Mouse (Mus musculus): ENCODE measurements around the gene Cep164. TPM values are rescaled to one million over a fixed set of nuclear protein-coding genes. Genes with fewer than 3 reads are reported as not detected.
A peak's percentile ranks its signal among the peaks of the same experiment; 100 is the strongest.
"Not testable (repeated sequence)": the region's sequence is repeated elsewhere in the genome, so short reads cannot be mapped to it uniquely, and the experiment has no call there.

Gene Cep164
- polyA plus RNA-seq, 1 experiment from 2014 or later = 27.5 TPM

GRCm38 (mm10) chr9:45851330-45851729 is 22.8 kb upstream of the Cep164 start:
- Histone ChIP-seq H3K4me3 (ENCODE audit: low read depth, low read length) (no peak overlapping the region), H3K9ac (ENCODE audit: low read length) (no peak overlapping the region), H3K4me1 (replicated peaks; ENCODE audit: control insufficient read depth, insufficient read depth, low read length) (peaks cover 5% of the 10 kb centered on the region; the same call in 1 of the 2 replicates), H3K9me3 (ENCODE audit: control insufficient read depth, low read length) (no peaks in the 10 kb centered on the region), H3K36me3 (ENCODE audit: control insufficient read depth, insufficient read depth, low read length) (peaks cover 16% of the 10 kb centered on the region), H3K27me3 (replicated peaks; ENCODE audit: control insufficient read depth, insufficient read depth, low read length) (no peaks in the 10 kb centered on the region), H3K4me2 (ENCODE audit: low read length) (no peak overlapping the region), H3K27ac (ENCODE audit: low read depth) (peak overlapping the region; percentile 80; the same call in 1 of the 2 replicates)
- WGBS = 65% methylated on average over 5 of the region's 5 CpGs
- ATAC-seq (replicated peaks; ENCODE audit: low FRiP score, low TSS enrichment, low read depth) = no peak
- no peak for DNase-seq (ENCODE audit: low spot score)

GRCm38 (mm10) chr9:45850528-45851155 is 22.2 kb upstream of the Cep164 start:
- no peaks in the 10 kb centered on the region for H3K27me3 ChIP-seq (replicated peaks; ENCODE audit: control insufficient read depth, insufficient read depth, low read length)
- ATAC-seq (replicated peaks; ENCODE audit: low FRiP score, low TSS enrichment, low read depth) = no peak
- peaks cover 5% of the 10 kb centered on the region; the same call in 1 of the 2 replicates for H3K4me1 ChIP-seq (replicated peaks; ENCODE audit: control insufficient read depth, insufficient read depth, low read length)
- H3K36me3 ChIP-seq (ENCODE audit: control insufficient read depth, insufficient read depth, low read length) = peaks cover 16% of the 10 kb centered on the region
- no peak overlapping the region for H3K9ac ChIP-seq (ENCODE audit: low read length)
- no peaks in the 10 kb centered on the region for H3K9me3 ChIP-seq (ENCODE audit: control insufficient read depth, low read length)
- WGBS = 66% methylated on average over 8 of the region's 8 CpGs
- H3K4me2 ChIP-seq (ENCODE audit: low read length) = no peak overlapping the region
- peak; percentile 54 for DNase-seq (ENCODE audit: low spot score)
- H3K4me3 ChIP-seq (ENCODE audit: low read depth, low read length) = no peak overlapping the region
- H3K27ac ChIP-seq (ENCODE audit: low read depth) = peak overlapping the region; percentile 80

- no peaks in the 10 kb centered on the region for H3K9me3 ChIP-seq (ENCODE audit: control insufficient read depth, low read length)
- WGBS = 68% methylated on average over 9 of the region's 9 CpGs
- ATAC-seq (replicated peaks; ENCODE audit: low FRiP score, low TSS enrichment, low read depth) (no peak; the same call in 1 of the 2 replicates), DNase-seq (ENCODE audit: low spot score) (peak; percentile 62)
- H3K36me3 ChIP-seq (ENCODE audit: control insufficient read depth, insufficient read depth, low read length) = peaks cover 10% of the 10 kb centered on the region
- H3K4me3 ChIP-seq (ENCODE audit: low read depth, low read length) = no peak overlapping the region
- H3K4me2 ChIP-seq (ENCODE audit: low read length) = no peak overlapping the region
- no peak overlapping the region for H3K9ac ChIP-seq (ENCODE audit: low read length)
- H3K27ac ChIP-seq (ENCODE audit: low read depth) = peak overlapping the region; percentile 80
- H3K27me3 ChIP-seq (replicated peaks; ENCODE audit: control insufficient read depth, insufficient read depth, low read length) = no peaks in the 10 kb centered on the region
- H3K4me1 ChIP-seq (replicated peaks; ENCODE audit: control insufficient read depth, insufficient read depth, low read length) = peaks cover 5% of the 10 kb centered on the region; the same call in 1 of the 2 replicates
These were observed 21.3 kb upstream of the Cep164 start for GRCm38 (mm10) chr9:45849528-45850408.

- Histone ChIP-seq H3K4me2 (ENCODE audit: low read length) (no peak overlapping the region), H3K4me1 (replicated peaks; ENCODE audit: control insufficient read depth, insufficient read depth, low read length) (peaks cover 5% of the 10 kb centered on the region; the same call in 1 of the 2 replicates), H3K9ac (ENCODE audit: low read length) (no peak overlapping the region), H3K27ac (ENCODE audit: low read depth) (no peak overlapping the region), H3K9me3 (ENCODE audit: control insufficient read depth, low read length) (no peaks in the 10 kb centered on the region), H3K36me3 (ENCODE audit: control insufficient read depth, insufficient read depth, low read length) (no peaks in the 10 kb centered on the region), H3K4me3 (ENCODE audit: low read depth, low read length) (no peak overlapping the region), H3K27me3 (replicated peaks; ENCODE audit: control insufficient read depth, insufficient read depth, low read length) (no peaks in the 10 kb centered on the region)
- ATAC-seq (replicated peaks; ENCODE audit: low FRiP score, low TSS enrichment, low read depth) (no peak), DNase-seq (ENCODE audit: low spot score) (no peak)
- WGBS = 87% methylated on average over 5 of the region's 5 CpGs
These were observed 18.5 kb upstream of the Cep164 start for GRCm38 (mm10) chr9:45846891-45847460.

GRCm38 (mm10) chr9:45846176-45846575 is 17.7 kb upstream of the Cep164 start:
- H3K9me3 ChIP-seq (ENCODE audit: control insufficient read depth, low read length); H3K4me3 ChIP-seq (ENCODE audit: low read depth, low read length); H3K9ac ChIP-seq (ENCODE audit: low read length); H3K4me1 ChIP-seq (replicated peaks; ENCODE audit: control insufficient read depth, insufficient read depth, low read length); H3K27ac ChIP-seq (ENCODE audit: low read depth); H3K4me2 ChIP-seq (ENCODE audit: low read length); H3K36me3 ChIP-seq (ENCODE audit: control insufficient read depth, insufficient read depth, low read length); H3K27me3 ChIP-seq (replicated peaks; ENCODE audit: control insufficient read depth, insufficient read depth, low read length); DNase-seq (ENCODE audit: low spot score); ATAC-seq (replicated peaks; ENCODE audit: low FRiP score, low TSS enrichment, low read depth): not testable (repeated sequence)
- WGBS = 74% methylated on average over 2 of the region's 2 CpGs

GRCm38 (mm10) chr9:45845541-45845940 is 17.1 kb upstream of the Cep164 start:
- no peak overlapping the region for H3K9ac ChIP-seq (ENCODE audit: low read length)
- no peaks in the 10 kb centered on the region for H3K36me3 ChIP-seq (ENCODE audit: control insufficient read depth, insufficient read depth, low read length)
- 87% methylated on average over 3 of the region's 3 CpGs for WGBS
- no peak overlapping the region for H3K4me2 ChIP-seq (ENCODE audit: low read length)
- no peaks in the 10 kb centered on the region for H3K9me3 ChIP-seq (ENCODE audit: control insufficient read depth, low read length)
- ATAC-seq (replicated peaks; ENCODE audit: low FRiP score, low TSS enrichment, low read depth) (no peak), DNase-seq (ENCODE audit: low spot score) (no peak)
- H3K4me1 ChIP-seq (replicated peaks; ENCODE audit: control insufficient read depth, insufficient read depth, low read length) = peaks cover 15% of the 10 kb centered on the region
- H3K27me3 ChIP-seq (replicated peaks; ENCODE audit: control insufficient read depth, insufficient read depth, low read length) = no peaks in the 10 kb centered on the region
- H3K27ac ChIP-seq (ENCODE audit: low read depth) = no peak overlapping the region
- no peak overlapping the region for H3K4me3 ChIP-seq (ENCODE audit: low read depth, low read length)

- ATAC-seq (replicated peaks; ENCODE audit: low FRiP score, low TSS enrichment, low read depth) = no peak
- H3K9ac ChIP-seq (ENCODE audit: low read length) = no peak overlapping the region
These were observed 15.3 kb upstream of the Cep164 start for GRCm38 (mm10) chr9:45843780-45844179.

GRCm38 (mm10) chr9:45843007-45843406 is 14.5 kb upstream of the Cep164 start:
- DNase-seq (ENCODE audit: low spot score) (no peak), ATAC-seq (replicated peaks; ENCODE audit: low FRiP score, low TSS enrichment, low read depth) (no peak)
- H3K4me3 ChIP-seq (ENCODE audit: low read depth, low read length) = no peak overlapping the region
- no peaks in the 10 kb centered on the region for H3K36me3 ChIP-seq (ENCODE audit: control insufficient read depth, insufficient read depth, low read length)
- no peak overlapping the region for H3K4me2 ChIP-seq (ENCODE audit: low read length)
- H3K9ac ChIP-seq (ENCODE audit: low read length) = no peak overlapping the region
- H3K4me1 ChIP-seq (replicated peaks; ENCODE audit: control insufficient read depth, insufficient read depth, low read length) = peaks cover 22% of the 10 kb centered on the region
- no peaks in the 10 kb centered on the region for H3K27me3 ChIP-seq (replicated peaks; ENCODE audit: control insufficient read depth, insufficient read depth, low read length)
- WGBS = 83% methylated on average over 5 of the region's 5 CpGs
- no peak overlapping the region for H3K27ac ChIP-seq (ENCODE audit: low read depth)
- no peaks in the 10 kb centered on the region for H3K9me3 ChIP-seq (ENCODE audit: control insufficient read depth, low read length)

More at GRCm38 (mm10) chr9:45843780-45844179, 15.3 kb upstream of the Cep164 start:
- Histone ChIP-seq H3K36me3 (ENCODE audit: control insufficient read depth, insufficient read depth, low read length) (no peaks in the 10 kb centered on the region), H3K4me1 (replicated peaks; ENCODE audit: control insufficient read depth, insufficient read depth, low read length) (peaks cover 22% of the 10 kb centered on the region), H3K4me3 (ENCODE audit: low read depth, low read length) (no peak overlapping the region), H3K9me3 (ENCODE audit: control insufficient read depth, low read length) (no peaks in the 10 kb centered on the region), H3K27me3 (replicated peaks; ENCODE audit: control insufficient read depth, insufficient read depth, low read length) (no peaks in the 10 kb centered on the region), H3K4me2 (ENCODE audit: low read length) (no peak overlapping the region), H3K27ac (ENCODE audit: low read depth) (no peak overlapping the region)
- WGBS = 82% methylated on average over 1 of the region's 1 CpGs
- DNase-seq (ENCODE audit: low spot score) = no peak
